Mouse (Mus musculus): ENCODE results near the gene Prdx2. TPM values are rescaled to one million over a fixed set of nuclear protein-coding genes. Genes with fewer than 3 reads are reported as not detected.

Gene Prdx2
- polyA plus RNA-seq, 1 experiment from 2014 or later: 1,134 TPM

Small RNA genes within 50 kb of the gene (microRNA-seq; reads per million reads assigned to microRNA genes)
- not detected for gene Gm24197

Other genes starting within 250 kb of the Prdx2 start
- 0.80 and 1.1 TPM in 2 replicates for gene G430095P16Rik, start 246.6 kb upstream of the Prdx2 start, polyA plus RNA-seq (2015; fragmentation: Nextera tagmentation; extraction: Ambion mirVana)
- gene Nfix, start 169.2 kb upstream of the Prdx2 start, polyA plus RNA-seq (2015; fragmentation: Nextera tagmentation; extraction: Ambion mirVana): 44.1 and 55.4 TPM in 2 replicates
- gene Dand5, start 146.8 kb upstream of the Prdx2 start, polyA plus RNA-seq (2015; fragmentation: Nextera tagmentation; extraction: Ambion mirVana): 11.7 and 12.4 TPM in 2 replicates
- 35.0 and 37.4 TPM in 2 replicates for gene Gadd45gip1, start 138.1 kb upstream of the Prdx2 start, polyA plus RNA-seq (2015; fragmentation: Nextera tagmentation; extraction: Ambion mirVana)
- 80.7 and 85.6 TPM in 2 replicates for gene Rad23a, start 128.9 kb upstream of the Prdx2 start, polyA plus RNA-seq (2015; fragmentation: Nextera tagmentation; extraction: Ambion mirVana)
- 662 and 691 TPM in 2 replicates for gene Calr, start 122.7 kb upstream of the Prdx2 start, polyA plus RNA-seq (2015; fragmentation: Nextera tagmentation; extraction: Ambion mirVana)
- 108 and 113 TPM in 2 replicates for gene Farsa, start 112.6 kb upstream of the Prdx2 start, polyA plus RNA-seq (2015; fragmentation: Nextera tagmentation; extraction: Ambion mirVana)
- gene Syce2, start 97.5 kb upstream of the Prdx2 start, polyA plus RNA-seq (2015; fragmentation: Nextera tagmentation; extraction: Ambion mirVana): 27.7 and 33.2 TPM in 2 replicates
- gene Gcdh, start 75.7 kb upstream of the Prdx2 start, polyA plus RNA-seq (2015; fragmentation: Nextera tagmentation; extraction: Ambion mirVana): 33.4 and 36.9 TPM in 2 replicates
- gene Klf1, start 67.7 kb upstream of the Prdx2 start, polyA plus RNA-seq (2015; fragmentation: Nextera tagmentation; extraction: Ambion mirVana): 0.28 and 0.98 TPM in 2 replicates
- 5.0 and 6.1 TPM in 2 replicates for gene Dnase2a, start 61.0 kb upstream of the Prdx2 start, polyA plus RNA-seq (2015; fragmentation: Nextera tagmentation; extraction: Ambion mirVana)
- gene Mast1, start 32.2 kb upstream of the Prdx2 start, polyA plus RNA-seq (2015; fragmentation: Nextera tagmentation; extraction: Ambion mirVana): 85.7 and 86.1 TPM in 2 replicates
- 2.8 and 3.3 TPM in 2 replicates for gene Rtbdn, start 22.6 kb upstream of the Prdx2 start, polyA plus RNA-seq (2015; fragmentation: Nextera tagmentation; extraction: Ambion mirVana)
- gene Gm49661, start 154 bp upstream of the Prdx2 start, polyA plus RNA-seq (2015; fragmentation: Nextera tagmentation; extraction: Ambion mirVana): not detected in 2 replicates
- gene Rnaseh2a, start 180 bp downstream of the Prdx2 start, polyA plus RNA-seq (2015; fragmentation: Nextera tagmentation; extraction: Ambion mirVana): 47.9 and 51.3 TPM in 2 replicates
- gene Junb, start 9.1 kb downstream of the Prdx2 start, polyA plus RNA-seq (2015; fragmentation: Nextera tagmentation; extraction: Ambion mirVana): 5.3 TPM in 2 replicates
- gene Hook2, start 21.0 kb downstream of the Prdx2 start, polyA plus RNA-seq (2015; fragmentation: Nextera tagmentation; extraction: Ambion mirVana): 39.3 and 43.8 TPM in 2 replicates
- not detected in 2 replicates for gene Best2, start 44.9 kb downstream of the Prdx2 start, polyA plus RNA-seq (2015; fragmentation: Nextera tagmentation; extraction: Ambion mirVana)
- gene Asna1, start 55.7 kb downstream of the Prdx2 start, polyA plus RNA-seq (2015; fragmentation: Nextera tagmentation; extraction: Ambion mirVana): 148 and 149 TPM in 2 replicates
- 114 and 120 TPM in 2 replicates for gene Trir, start 57.2 kb downstream of the Prdx2 start, polyA plus RNA-seq (2015; fragmentation: Nextera tagmentation; extraction: Ambion mirVana)
- gene Tnpo2, start 67.3 kb downstream of the Prdx2 start, polyA plus RNA-seq (2015; fragmentation: Nextera tagmentation; extraction: Ambion mirVana): 65.1 and 73.5 TPM in 2 replicates
- gene Fbxw9, start 90.5 kb downstream of the Prdx2 start, polyA plus RNA-seq (2015; fragmentation: Nextera tagmentation; extraction: Ambion mirVana): 79.5 and 93.5 TPM in 2 replicates
- gene Gm5741, start 98.4 kb downstream of the Prdx2 start, polyA plus RNA-seq (2015; fragmentation: Nextera tagmentation; extraction: Ambion mirVana): 1.7 and 3.3 TPM in 2 replicates
- gene Dhps, start 102.2 kb downstream of the Prdx2 start, polyA plus RNA-seq (2015; fragmentation: Nextera tagmentation; extraction: Ambion mirVana): 114 and 120 TPM in 2 replicates
- 129 and 133 TPM in 2 replicates for gene Wdr83os, start 111.2 kb downstream of the Prdx2 start, polyA plus RNA-seq (2015; fragmentation: Nextera tagmentation; extraction: Ambion mirVana)
- 57.5 and 57.9 TPM in 2 replicates for gene Wdr83, start 111.7 kb downstream of the Prdx2 start, polyA plus RNA-seq (2015; fragmentation: Nextera tagmentation; extraction: Ambion mirVana)
- gene Man2b1, start 113.7 kb downstream of the Prdx2 start, polyA plus RNA-seq (2015; fragmentation: Nextera tagmentation; extraction: Ambion mirVana): 18.1 and 18.2 TPM in 2 replicates
- gene Zfp791, start 153.5 kb downstream of the Prdx2 start, polyA plus RNA-seq (2015; fragmentation: Nextera tagmentation; extraction: Ambion mirVana): 4.6 and 5.3 TPM in 2 replicates
- gene Cks1brt, start 182.3 kb downstream of the Prdx2 start, polyA plus RNA-seq (2015; fragmentation: Nextera tagmentation; extraction: Ambion mirVana): not detected in 2 replicates